Mouse (Mus musculus): Measurements from ENCODE around the gene Vmn2r18.

Vmn2r18 gene

DNA sequence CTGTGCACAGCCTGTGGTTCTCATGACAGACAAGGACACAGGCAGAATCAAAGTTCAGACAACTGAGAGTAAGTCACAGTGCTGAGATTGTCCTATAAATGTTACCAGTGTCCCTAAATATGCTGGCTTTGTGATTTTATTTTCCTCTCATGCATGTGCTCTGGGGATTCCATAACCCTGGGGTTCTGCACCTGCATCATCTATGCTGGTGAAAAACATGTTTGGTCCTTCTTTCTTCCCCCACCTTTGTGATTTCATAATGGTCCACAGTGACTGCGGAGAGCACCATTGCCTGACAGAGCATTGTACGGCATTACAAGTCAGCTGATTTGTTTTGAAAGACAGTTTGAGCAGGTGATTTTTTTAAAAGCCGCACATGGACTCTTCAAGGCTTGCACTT lies at the start of gene Vmn2r18:
Gene Vmn2r18, minus strand, starts transcription at position 101 of the 400 bp plus-strand sequence.
- no peak for DNase-seq (ENCODE audit: low spot score in 2 of 2)

DNA sequence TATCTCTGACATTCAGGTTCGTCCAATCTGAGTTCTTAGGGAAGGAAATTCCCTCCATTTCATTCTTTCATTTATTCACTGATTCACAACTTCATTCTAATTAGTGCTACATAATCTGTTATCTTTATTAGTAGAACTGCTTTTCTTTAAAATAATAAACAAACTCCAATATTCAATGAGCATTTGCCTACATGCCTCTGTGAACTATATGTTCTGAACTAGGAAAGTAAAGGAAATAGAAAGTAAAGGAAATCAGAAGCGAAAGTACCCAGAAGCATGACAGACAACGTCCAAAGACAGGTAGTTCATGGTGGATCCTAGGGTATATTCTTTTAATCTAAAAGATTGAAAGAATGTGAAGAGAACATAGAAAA lies 45.6 kb upstream of the Vmn2r18 start:
- no peak for DNase-seq (ENCODE audit: low spot score in 2 of 2)

DNA sequence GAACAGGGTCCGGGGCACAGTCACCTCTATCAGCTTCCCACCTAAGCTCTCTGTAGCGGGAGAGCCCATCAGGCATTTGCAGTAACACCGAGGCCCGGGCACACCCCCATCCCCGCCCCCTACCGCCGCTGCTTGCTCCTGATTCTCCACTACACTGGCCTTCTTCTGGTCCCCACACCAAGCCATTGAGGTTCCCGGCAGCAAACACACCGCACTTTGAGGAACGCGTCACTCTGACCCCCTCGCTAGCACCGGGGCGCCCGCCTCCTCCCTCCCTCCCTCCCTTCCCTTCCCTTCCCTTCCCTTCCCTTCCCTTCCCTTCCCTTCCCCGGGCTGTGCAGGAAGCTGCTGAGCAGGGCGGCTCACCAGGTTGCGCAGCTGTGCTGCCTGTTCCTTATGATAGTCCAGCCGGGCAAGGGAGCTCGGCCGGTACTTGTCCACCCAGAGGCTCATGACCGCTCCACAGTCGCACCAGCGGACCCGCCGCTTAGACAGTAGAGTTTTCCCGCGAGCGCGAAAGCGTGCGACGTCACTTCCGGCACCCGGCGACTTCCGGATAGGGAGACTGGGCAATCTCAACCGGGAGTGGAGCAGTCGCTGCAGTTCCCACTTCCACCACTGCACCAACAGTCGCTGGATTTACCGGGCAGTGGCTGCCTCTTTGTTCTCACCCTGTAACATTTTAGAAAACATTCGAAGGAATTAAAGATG lies 45.0 kb upstream of the Vmn2r18 start, which contains the start of gene Rfc3:
Gene Rfc3, minus strand, starts transcription at position 543 of the 711 bp plus-strand sequence.
- DNase-seq (ENCODE audit: low spot score in 2 of 2): peak; percentile 94 to 95

DNA sequence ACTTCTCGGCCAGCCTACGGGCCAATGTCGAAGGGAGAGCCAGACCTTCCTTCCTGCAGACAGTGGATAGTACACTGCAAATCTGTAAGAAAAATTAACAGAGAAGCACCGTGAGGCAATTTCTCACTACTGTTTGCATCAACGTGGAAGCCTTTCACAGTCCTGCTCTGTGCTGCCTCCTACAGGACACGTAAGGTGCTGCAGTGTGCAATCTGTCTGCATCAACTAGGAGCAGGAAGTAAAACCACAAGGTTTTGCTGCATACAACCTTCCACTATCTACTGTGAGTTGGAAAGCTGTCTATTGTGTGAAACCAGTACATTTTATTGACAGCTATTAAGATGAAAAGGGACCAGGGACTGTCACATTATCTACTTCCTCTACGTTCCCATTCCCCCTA lies 39.0 kb upstream of the Vmn2r18 start:
- DNase-seq (ENCODE audit: low spot score in 2 of 2): no peak

DNA sequence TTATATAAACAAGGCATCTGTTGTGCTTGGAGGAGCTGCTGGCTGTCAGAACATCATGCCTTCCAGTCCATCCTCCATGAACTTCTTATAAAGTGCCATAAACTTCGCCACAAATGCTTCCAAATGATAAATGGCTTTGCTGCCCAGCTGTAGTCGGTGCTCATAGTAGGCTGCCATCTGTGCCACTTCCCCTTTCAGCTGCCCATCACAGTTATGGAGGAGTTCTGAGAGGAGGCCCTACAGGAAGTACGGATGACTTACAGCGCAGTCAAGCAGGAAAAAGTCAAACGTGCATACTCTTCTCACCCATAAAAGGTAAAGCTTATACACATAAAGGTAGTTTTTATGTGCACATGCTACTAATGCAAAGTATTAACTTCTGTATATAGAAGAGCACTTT lies 37.0 kb upstream of the Vmn2r18 start:
- no peak for DNase-seq (ENCODE audit: low spot score in 2 of 2)

DNA sequence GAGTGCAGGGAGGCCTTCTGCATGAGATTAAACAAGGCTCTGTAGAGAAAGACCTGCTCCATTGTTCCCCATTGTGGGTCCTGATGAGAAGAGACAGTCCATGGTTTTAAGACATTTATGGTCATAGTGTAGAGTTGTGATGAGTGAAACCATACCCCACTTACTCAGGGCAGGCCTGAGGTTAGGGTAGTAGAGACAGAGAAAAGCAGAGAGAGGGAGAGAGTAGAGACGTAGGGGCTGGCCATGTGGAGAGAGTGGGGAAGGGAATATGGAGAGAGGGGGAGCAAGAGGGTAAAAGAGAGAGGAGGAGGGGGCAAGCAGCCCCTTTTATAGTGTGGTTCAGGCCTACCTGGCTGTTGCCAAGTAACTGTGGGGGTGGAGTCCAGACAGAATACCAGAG lies 36.3 kb upstream of the Vmn2r18 start:
- DNase-seq (ENCODE audit: low spot score in 2 of 2): no peak

DNA sequence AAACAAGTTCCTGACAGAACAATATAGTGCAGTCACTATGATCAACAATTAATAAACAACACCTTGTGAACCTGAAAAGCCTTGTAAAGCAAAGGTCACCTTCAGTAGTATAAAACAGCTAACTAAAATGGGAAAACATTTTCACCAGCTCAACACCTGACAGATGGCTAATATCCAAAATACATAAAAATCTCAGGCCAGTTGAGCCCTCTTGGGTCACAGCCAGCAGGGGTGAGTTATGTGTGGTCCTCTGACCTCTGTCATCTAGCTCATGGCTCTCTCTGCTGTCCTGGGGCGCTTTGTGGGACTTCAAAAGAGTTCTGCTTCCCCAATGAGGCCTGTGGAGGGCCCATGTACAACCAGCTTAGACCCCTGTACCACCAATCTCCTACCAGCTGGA lies 4.1 kb downstream of the Vmn2r18 start:
- DNase-seq (ENCODE audit: low spot score in 2 of 2): no peak
